Mouse (Mus musculus): ENCODE results near the gene Naa20. TPM values are rescaled to one million over a fixed set of nuclear protein-coding genes. Genes with fewer than 3 reads are reported as not detected.

Gene Naa20
- polyA plus RNA-seq, 1 experiment: 41.7 TPM

DNA sequence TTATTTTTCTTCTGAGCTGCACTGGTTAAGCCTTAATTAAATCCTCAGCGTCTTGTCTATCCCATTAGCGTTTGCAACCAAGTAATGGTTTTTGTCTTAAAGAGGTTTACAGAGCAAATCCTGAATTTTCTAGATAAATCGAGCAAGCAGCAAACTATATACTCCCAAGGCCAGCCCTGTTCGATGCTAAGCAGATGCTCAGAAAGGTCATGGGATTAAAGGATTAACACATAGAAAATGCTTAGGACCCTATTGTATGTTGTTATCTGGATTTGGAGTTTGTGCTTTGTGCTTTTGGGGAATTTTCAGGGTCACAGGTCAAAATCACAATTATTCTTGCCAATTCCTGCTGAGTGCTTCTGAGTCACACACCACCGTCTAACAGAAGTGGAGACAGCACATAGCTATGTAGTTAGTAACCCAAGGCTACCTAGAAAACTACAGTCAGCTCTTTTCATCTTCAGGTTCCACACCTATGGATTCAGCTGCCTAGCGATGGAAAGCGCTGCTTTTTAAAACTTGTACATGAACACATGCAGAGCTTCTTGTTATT is 46.6 kb downstream of the Naa20 start:
- H3K79me2 ChIP-seq (ENCODE audit: control insufficient read depth, insufficient read depth): no peaks in the 10 kb centered on the region
- TF ChIP-seq MYOG (IDR thresholded peaks at IDR 0.05; ENCODE audit: control insufficient read depth in 1 of 3, insufficient read depth in 1 of 3, insufficient read length in 2 of 3, low read depth in 2 of 3) (no peak), REST (IDR thresholded peaks at IDR 0.05; ENCODE audit: insufficient read depth, insufficient read length) (no peak), USF1 (IDR thresholded peaks at IDR 0.05; ENCODE audit: low read depth) (no peak), POLR2AphosphoS2 (IDR thresholded peaks at IDR 0.05; ENCODE audit: insufficient read length, low read depth) (no peak), TCF3 (IDR thresholded peaks at IDR 0.05; ENCODE audit: insufficient read length, low read depth) (no peak), MYOD1 (IDR thresholded peaks at IDR 0.05; ENCODE audit: control insufficient read depth in 1 of 3, insufficient read length in 2 of 3, low read depth in 2 of 3) (no peak), SRF (IDR thresholded peaks at IDR 0.05; ENCODE audit: control insufficient read depth, insufficient read length, low read depth) (no peak), TCF12 (IDR thresholded peaks at IDR 0.05; ENCODE audit: insufficient read depth, poor library complexity, severe bottlenecking) (no peak), CEBPB (IDR thresholded peaks at IDR 0.05; ENCODE audit: insufficient read depth, poor library complexity, severe bottlenecking) (no peak), E2F4 (IDR thresholded peaks at IDR 0.05; ENCODE audit: insufficient read depth) (no peak), POLR2A (IDR thresholded peaks at IDR 0.05; ENCODE audit: insufficient read length, low read depth) (no peak), MAX (IDR thresholded peaks at IDR 0.05; ENCODE audit: low read depth) (no peak)
- no peaks in the 10 kb centered on the region for H3K27me3 ChIP-seq (ENCODE audit: control insufficient read depth, insufficient read depth, insufficient read length)
- no peaks in the 10 kb centered on the region for H3K36me3 ChIP-seq (ENCODE audit: control insufficient read depth, insufficient read depth)
- no peak overlapping the region for H3K4me3 ChIP-seq
- no peak overlapping the region for H3ac ChIP-seq (ENCODE audit: control insufficient read depth, insufficient read length)
- no peak overlapping the region for H3K4me2 ChIP-seq (ENCODE audit: low read depth)

DNA sequence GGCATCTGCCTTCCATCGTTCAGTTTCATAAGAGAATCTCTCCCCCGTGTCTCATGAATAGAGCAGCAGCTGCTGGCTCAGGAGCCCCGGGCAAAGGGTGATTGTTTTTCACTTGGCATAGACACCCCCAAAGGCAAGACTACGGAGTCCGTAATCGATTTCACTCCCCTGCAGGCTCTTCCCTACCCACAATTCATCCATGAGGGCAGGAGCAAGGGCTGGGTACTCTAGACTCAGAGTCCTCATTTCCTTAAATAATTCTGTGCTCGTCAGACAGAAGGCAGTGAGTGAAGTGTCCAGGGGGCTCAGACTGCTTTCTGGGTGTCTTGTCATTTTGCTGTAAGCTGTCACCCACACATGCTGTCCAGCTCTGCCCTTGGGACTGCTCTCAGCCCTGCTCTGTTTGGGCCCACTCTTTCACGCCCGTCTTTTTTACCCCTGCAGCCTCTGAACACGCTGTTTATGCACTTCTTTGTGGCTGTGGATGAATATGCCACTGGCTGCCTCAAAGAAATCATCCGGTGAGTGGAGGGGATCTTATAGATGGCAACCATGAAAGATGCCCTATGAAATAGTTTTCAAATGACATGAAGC is 47.7 kb downstream of the Naa20 start:
- Histone ChIP-seq H3K79me2 (ENCODE audit: control insufficient read depth, insufficient read depth) (no peaks in the 10 kb centered on the region), H3K4me2 (ENCODE audit: low read depth) (no peak overlapping the region), H3ac (ENCODE audit: control insufficient read depth, insufficient read length) (no peak overlapping the region), H3K4me3 (no peak overlapping the region), H3K27me3 (ENCODE audit: control insufficient read depth, insufficient read depth, insufficient read length) (no peaks in the 10 kb centered on the region), H3K36me3 (ENCODE audit: control insufficient read depth, insufficient read depth) (no peaks in the 10 kb centered on the region)
- TF ChIP-seq USF1 (IDR thresholded peaks at IDR 0.05; ENCODE audit: low read depth) (no peak), POLR2AphosphoS2 (IDR thresholded peaks at IDR 0.05; ENCODE audit: insufficient read length, low read depth) (no peak), CEBPB (IDR thresholded peaks at IDR 0.05; ENCODE audit: insufficient read depth, poor library complexity, severe bottlenecking) (no peak), MAX (IDR thresholded peaks at IDR 0.05; ENCODE audit: low read depth) (no peak), MYOG (IDR thresholded peaks at IDR 0.05; ENCODE audit: control insufficient read depth in 1 of 3, insufficient read depth in 1 of 3, insufficient read length in 2 of 3, low read depth in 2 of 3) (no peak), SRF (IDR thresholded peaks at IDR 0.05; ENCODE audit: control insufficient read depth, insufficient read length, low read depth) (no peak), TCF3 (IDR thresholded peaks at IDR 0.05; ENCODE audit: insufficient read length, low read depth) (no peak), POLR2A (IDR thresholded peaks at IDR 0.05; ENCODE audit: insufficient read length, low read depth) (no peak), E2F4 (IDR thresholded peaks at IDR 0.05; ENCODE audit: insufficient read depth) (no peak), REST (IDR thresholded peaks at IDR 0.05; ENCODE audit: insufficient read depth, insufficient read length) (no peak), TCF12 (IDR thresholded peaks at IDR 0.05; ENCODE audit: insufficient read depth, poor library complexity, severe bottlenecking) (no peak)

DNA sequence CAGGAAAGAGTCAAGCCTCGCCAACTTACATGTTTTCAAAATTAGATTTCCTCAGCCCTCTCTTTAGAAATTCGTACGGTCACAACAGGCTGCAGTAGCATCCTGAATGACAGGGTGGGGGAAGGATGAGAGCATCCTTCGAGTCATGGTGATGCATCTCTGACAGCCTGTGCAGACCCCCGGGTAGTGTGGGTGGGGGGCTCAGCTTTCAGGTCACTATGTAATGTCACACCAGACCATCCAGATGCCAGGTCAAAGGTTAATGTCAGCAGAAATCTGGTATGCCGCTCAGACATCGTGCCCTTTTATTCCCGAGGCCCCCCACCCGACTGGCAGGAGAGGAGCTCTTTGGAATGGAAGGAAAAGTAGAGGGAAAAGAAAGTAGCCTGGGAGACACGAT is 48.3 kb downstream of the Naa20 start:
- no peak overlapping the region for H3ac ChIP-seq (ENCODE audit: control insufficient read depth, insufficient read length)
- no peaks in the 10 kb centered on the region for H3K36me3 ChIP-seq (ENCODE audit: control insufficient read depth, insufficient read depth)
- no peak overlapping the region for H3K4me2 ChIP-seq (ENCODE audit: low read depth)
- H3K27me3 ChIP-seq (ENCODE audit: control insufficient read depth, insufficient read depth, insufficient read length): no peaks in the 10 kb centered on the region
- TF ChIP-seq REST (IDR thresholded peaks at IDR 0.05; ENCODE audit: insufficient read depth, insufficient read length): no peak
- TF ChIP-seq POLR2AphosphoS2 (IDR thresholded peaks at IDR 0.05; ENCODE audit: insufficient read length, low read depth): no peak
- TF ChIP-seq CEBPB (IDR thresholded peaks at IDR 0.05; ENCODE audit: insufficient read depth, poor library complexity, severe bottlenecking): no peak
- no peak for TF ChIP-seq E2F4 (IDR thresholded peaks at IDR 0.05; ENCODE audit: insufficient read depth)
- TF ChIP-seq MAX (IDR thresholded peaks at IDR 0.05; ENCODE audit: low read depth): no peak
- no peak for TF ChIP-seq TCF12 (IDR thresholded peaks at IDR 0.05; ENCODE audit: insufficient read depth, poor library complexity, severe bottlenecking)
- H3K79me2 ChIP-seq (ENCODE audit: control insufficient read depth, insufficient read depth): no peaks in the 10 kb centered on the region
- no peak overlapping the region for H3K4me3 ChIP-seq

DNA sequence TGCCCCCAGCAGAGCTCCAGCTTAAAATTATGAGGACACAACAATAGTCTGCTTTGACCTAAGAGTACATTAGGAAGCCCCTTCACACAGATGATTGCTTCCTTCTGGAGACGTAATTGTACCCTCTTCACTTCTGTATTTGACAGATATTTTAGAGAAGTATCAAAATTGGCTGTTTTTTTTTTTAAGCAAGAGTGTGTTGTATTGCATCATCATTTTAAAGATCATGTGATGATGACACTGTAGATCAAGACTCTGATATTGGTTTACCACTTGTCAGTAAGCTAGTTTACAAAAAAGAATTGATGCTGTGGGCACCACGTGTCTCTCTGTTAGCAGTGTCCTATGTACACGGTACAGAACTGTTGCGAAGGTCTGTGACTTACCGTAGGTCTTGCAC is 50.8 kb downstream of the Naa20 start:
- Histone ChIP-seq H3K79me2 (ENCODE audit: control insufficient read depth, insufficient read depth) (no peaks in the 10 kb centered on the region), H3K36me3 (ENCODE audit: control insufficient read depth, insufficient read depth) (no peaks in the 10 kb centered on the region), H3ac (ENCODE audit: control insufficient read depth, insufficient read length) (no peak overlapping the region), H3K27me3 (ENCODE audit: control insufficient read depth, insufficient read depth, insufficient read length) (no peaks in the 10 kb centered on the region), H3K4me2 (ENCODE audit: low read depth) (no peak overlapping the region), H3K4me3 (no peak overlapping the region)
- TF ChIP-seq E2F4 (IDR thresholded peaks at IDR 0.05; ENCODE audit: insufficient read depth): no peak
- no peak for TF ChIP-seq MYOD1 (IDR thresholded peaks at IDR 0.05; ENCODE audit: control insufficient read depth in 1 of 3, insufficient read length in 2 of 3, low read depth in 2 of 3)
- TF ChIP-seq MYOG (IDR thresholded peaks at IDR 0.05; ENCODE audit: control insufficient read depth in 1 of 3, insufficient read depth in 1 of 3, insufficient read length in 2 of 3, low read depth in 2 of 3): no peak
- TF ChIP-seq TCF3 (IDR thresholded peaks at IDR 0.05; ENCODE audit: insufficient read length, low read depth): no peak
- no peak for TF ChIP-seq POLR2A (IDR thresholded peaks at IDR 0.05; ENCODE audit: insufficient read length, low read depth)
- TF ChIP-seq REST (IDR thresholded peaks at IDR 0.05; ENCODE audit: insufficient read depth, insufficient read length): no peak
- no peak for TF ChIP-seq POLR2AphosphoS2 (IDR thresholded peaks at IDR 0.05; ENCODE audit: insufficient read length, low read depth)
- TF ChIP-seq MAX (IDR thresholded peaks at IDR 0.05; ENCODE audit: low read depth): no peak

DNA sequence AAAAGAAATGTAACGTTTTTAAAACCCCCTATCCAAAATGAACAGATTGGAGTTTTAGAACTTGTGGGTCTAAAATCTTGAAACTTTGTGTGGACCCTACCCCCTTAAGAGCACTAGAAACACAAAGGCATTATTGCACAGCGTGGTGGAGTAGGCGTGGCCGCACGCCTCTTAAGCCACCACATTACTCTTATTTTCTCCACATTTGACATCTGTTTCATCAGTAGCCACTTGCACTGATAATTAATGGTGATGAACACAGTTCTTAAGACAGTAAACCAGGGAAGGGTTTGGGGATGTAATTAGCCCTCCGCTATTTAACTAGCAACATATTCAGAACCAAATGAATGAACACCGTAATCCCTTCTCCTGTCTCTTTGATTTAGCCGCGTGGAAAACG is 53.9 kb downstream of the Naa20 start:
- TF ChIP-seq POLR2A (IDR thresholded peaks at IDR 0.05; ENCODE audit: insufficient read length, low read depth): no peak
- no peak for TF ChIP-seq E2F4 (IDR thresholded peaks at IDR 0.05; ENCODE audit: insufficient read depth)
- no peak for TF ChIP-seq POLR2AphosphoS2 (IDR thresholded peaks at IDR 0.05; ENCODE audit: insufficient read length, low read depth)
- TF ChIP-seq MYOD1 (IDR thresholded peaks at IDR 0.05; ENCODE audit: control insufficient read depth in 1 of 3, insufficient read length in 2 of 3, low read depth in 2 of 3): no peak
- TF ChIP-seq TCF12 (IDR thresholded peaks at IDR 0.05; ENCODE audit: insufficient read depth, poor library complexity, severe bottlenecking): no peak
- no peak for TF ChIP-seq REST (IDR thresholded peaks at IDR 0.05; ENCODE audit: insufficient read depth, insufficient read length)
- TF ChIP-seq MAX (IDR thresholded peaks at IDR 0.05; ENCODE audit: low read depth): no peak
- no peak for TF ChIP-seq MYOG (IDR thresholded peaks at IDR 0.05; ENCODE audit: control insufficient read depth in 1 of 3, insufficient read depth in 1 of 3, insufficient read length in 2 of 3, low read depth in 2 of 3)
- Histone ChIP-seq H3K27me3 (ENCODE audit: control insufficient read depth, insufficient read depth, insufficient read length) (no peaks in the 10 kb centered on the region), H3ac (ENCODE audit: control insufficient read depth, insufficient read length) (no peak overlapping the region), H3K4me2 (ENCODE audit: low read depth) (no peak overlapping the region), H3K79me2 (ENCODE audit: control insufficient read depth, insufficient read depth) (no peaks in the 10 kb centered on the region), H3K36me3 (ENCODE audit: control insufficient read depth, insufficient read depth) (no peaks in the 10 kb centered on the region), H3K4me3 (no peak overlapping the region)
